Mouse (Mus musculus) CH12.LX (cell line): Measurements from ENCODE around the gene Ccser1. TPM values are rescaled to one million over a fixed set of nuclear protein-coding genes. Genes with fewer than 3 reads are reported as not detected.

Experiments
- DNase-seq: peaks from one replicate; pipeline ENCODE4 v3.0.0-alpha.2; 2013; ENCODE audit errors: extremely low read depth
- H3K27ac ChIP-seq: 2 replicates; pipeline ENCODE4 v1.5.1; 2012; ENCODE audit warnings: low read depth, mild to moderate bottlenecking, control low read depth, moderate library complexity; ENCODE audit not compliant: insufficient read depth
- H3K27me3 ChIP-seq: replicated peaks from 2 replicates; pipeline ENCODE3; 2012; ENCODE audit warnings: inconsistent platforms
- H3K36me3 ChIP-seq, 2 experiments: replicated peaks in 1 of 2; 2 replicates each; pipeline versions ENCODE3 to v1.6.1; 2012; ENCODE audit warnings: inconsistent platforms in 1 of 2, low read length in 1 of 2, mild to moderate bottlenecking in 1 of 2, mixed read lengths in 1 of 2, moderate library complexity in 1 of 2; ENCODE audit not compliant: control insufficient read depth in 1 of 2, insufficient read depth in 1 of 2
- H3K4me1 ChIP-seq, 2 experiments: 2 replicates each; pipeline ENCODE4 v1.6.1; 2012; ENCODE audit warnings: inconsistent platforms in 1 of 2, moderate library complexity in 1 of 2; ENCODE audit not compliant: insufficient read depth in 2 of 2, control insufficient read depth in 1 of 2
- H3K4me2 ChIP-seq: 2 replicates; pipeline ENCODE4 v1.6.1; 2012; ENCODE audit warnings: low read depth, mild to moderate bottlenecking, control low read depth; ENCODE audit not compliant: poor library complexity, insufficient read depth, severe bottlenecking
- H3K4me3 ChIP-seq, 3 experiments: fragments of 150-350 bp in 1 of 3; sonication (generic) in 1 of 3; replicated peaks in 1 of 3; 2 replicates each; pipeline versions ENCODE3 to v1.5.1; 2011 to 2012; ENCODE audit warnings: low read depth in 2 of 3, low read length in 2 of 3, mild to moderate bottlenecking in 2 of 3, moderate library complexity in 2 of 3, control low read depth in 1 of 3, improper control_type of control experiment in 1 of 3, inconsistent platforms in 1 of 3, mixed read lengths in 1 of 3; ENCODE audit not compliant: poor library complexity in 1 of 3
- H3K79me2 ChIP-seq: replicated peaks from 2 replicates; pipeline ENCODE4 v1.6.1; 2012; ENCODE audit warnings: mild to moderate bottlenecking, moderate library complexity; ENCODE audit not compliant: control insufficient read depth, poor library complexity, insufficient read depth, severe bottlenecking; ENCODE audit errors: extremely low read depth
- H3K9ac ChIP-seq: 2 replicates; pipeline ENCODE4 v1.6.1; 2012; ENCODE audit warnings: low read depth, mild to moderate bottlenecking, control low read depth, moderate library complexity; ENCODE audit not compliant: insufficient read depth
- H3K9me3 ChIP-seq: replicated peaks from 2 replicates; pipeline ENCODE3; 2012; ENCODE audit warnings: low read length, inconsistent platforms, mixed read lengths
- CHD1 ChIP-seq: IDR thresholded peaks from 2 replicates; pipeline ENCODE4 v1.6.1; 2012; ENCODE audit warnings: low read depth, low read length, improper control_type of control experiment, inconsistent platforms
- CHD2 ChIP-seq: IDR thresholded peaks from 2 replicates; pipeline ENCODE4 v1.6.1; 2011; ENCODE audit warnings: low read length, improper control_type of control experiment
- E2F4 ChIP-seq: IDR thresholded peaks from 2 replicates; pipeline ENCODE4 v1.6.1; 2011; ENCODE audit warnings: low read depth, low read length, improper control_type of control experiment; ENCODE audit not compliant: insufficient replicate concordance
- KAT2A ChIP-seq: IDR thresholded peaks from 2 replicates; pipeline ENCODE4 v1.6.1; 2012; ENCODE audit warnings: low read length, improper control_type of control experiment, inconsistent platforms; ENCODE audit not compliant: insufficient replicate concordance
- MEF2A ChIP-seq: IDR thresholded peaks from 2 replicates; pipeline ENCODE4 v1.6.1; 2014; ENCODE audit warnings: low read depth, mild to moderate bottlenecking, inconsistent platforms, low read length, improper control_type of control experiment, borderline replicate concordance
- MXI1 ChIP-seq: IDR thresholded peaks from 2 replicates; pipeline ENCODE4 v1.6.1; 2011; ENCODE audit warnings: mild to moderate bottlenecking, low read depth, low read length, improper control_type of control experiment
- MYC ChIP-seq: IDR thresholded peaks from 2 replicates; pipeline ENCODE4 v1.6.1; 2011; ENCODE audit warnings: low read depth, mild to moderate bottlenecking, improper control_type of control experiment, low read length
- NELFE ChIP-seq: IDR thresholded peaks from 2 replicates; pipeline ENCODE4 v1.6.1; 2011; ENCODE audit warnings: low read depth, low read length, improper control_type of control experiment
- PAX5 ChIP-seq: IDR thresholded peaks from 2 replicates; pipeline ENCODE4 v1.6.1; 2012; ENCODE audit warnings: low read length, inconsistent platforms, mixed read lengths
- RAD21 ChIP-seq: IDR thresholded peaks from 2 replicates; pipeline ENCODE4 v1.6.1; 2011; ENCODE audit warnings: low read depth, mild to moderate bottlenecking, low read length, improper control_type of control experiment, moderate library complexity
- SIN3A ChIP-seq: IDR thresholded peaks from 2 replicates; pipeline ENCODE4 v1.6.1; 2012; ENCODE audit warnings: low read length, improper control_type of control experiment, inconsistent platforms
- SMC3 ChIP-seq: IDR thresholded peaks from 2 replicates; pipeline ENCODE4 v1.6.1; 2011; ENCODE audit warnings: low read depth, low read length, improper control_type of control experiment
- TCF12 ChIP-seq: IDR thresholded peaks from 2 replicates; pipeline ENCODE4 v1.6.1; 2014; ENCODE audit warnings: low read depth, mild to moderate bottlenecking, inconsistent platforms, low read length, improper control_type of control experiment
- UBTF ChIP-seq: IDR thresholded peaks from 2 replicates; pipeline ENCODE4 v1.6.1; 2012; ENCODE audit warnings: low read depth, mild to moderate bottlenecking, inconsistent platforms, low read length, improper control_type of control experiment, moderate library complexity
- USF1 ChIP-seq: IDR thresholded peaks from 2 replicates; pipeline ENCODE4 v1.6.1; 2014; ENCODE audit warnings: low read depth, mild to moderate bottlenecking, inconsistent platforms, low read length, improper control_type of control experiment
- USF2 ChIP-seq: conservative IDR thresholded peaks from 2 replicates; pipeline ENCODE4 v1.6.1; 2011; ENCODE audit warnings: low read depth, low read length, improper control_type of control experiment
- ZMIZ1 ChIP-seq: IDR thresholded peaks from 2 replicates; pipeline ENCODE4 v1.6.1; 2012; ENCODE audit warnings: low read depth, mild to moderate bottlenecking, inconsistent platforms, low read length, improper control_type of control experiment
- dilution Hi-C: fragments of 300-500 bp; cut with MboI; formaldehyde crosslinking; loops from 2 replicates; pipeline ENCODE4 v1.14.3; 2020; ENCODE audit warnings: low sequenced_read_pairs; ENCODE audit not compliant: extremely low pct_unique_long_range_greater_than_20kb, extremely low pct_ligation_motif_present
- in situ Hi-C: fragments of 300-500 bp; cut with MboI; formaldehyde crosslinking; loops from 3 replicates; pipeline ENCODE4 v1.14.3; 2019; ENCODE audit warnings: low sequenced_read_pairs, low pct_ligation_motif_present, low pct_unique_long_range_greater_than_20kb, mixed read lengths
- polyA plus RNA-seq: library from polyadenylated mRNA; unstranded; fragments of >175 nt; gene quantifications from 2 replicates; pipeline ENCODE4 v1.2.1, GENCODE M21; 2012; ENCODE audit warnings: low read depth; ENCODE audit not compliant: insufficient read length
- total RNA-seq, 2 experiments: library from RNA; depleted of rRNA; stranded (reverse); fragments of 300-350 nt in 1 of 2; fragments of >200 nt in 1 of 2; gene quantifications; 2 replicates each; pipeline ENCODE4 v1.2.3; 2012 to 2014

The Ccser1 gene
- total and polyA plus RNA-seq, 3 experiments = not detected

DNA sequence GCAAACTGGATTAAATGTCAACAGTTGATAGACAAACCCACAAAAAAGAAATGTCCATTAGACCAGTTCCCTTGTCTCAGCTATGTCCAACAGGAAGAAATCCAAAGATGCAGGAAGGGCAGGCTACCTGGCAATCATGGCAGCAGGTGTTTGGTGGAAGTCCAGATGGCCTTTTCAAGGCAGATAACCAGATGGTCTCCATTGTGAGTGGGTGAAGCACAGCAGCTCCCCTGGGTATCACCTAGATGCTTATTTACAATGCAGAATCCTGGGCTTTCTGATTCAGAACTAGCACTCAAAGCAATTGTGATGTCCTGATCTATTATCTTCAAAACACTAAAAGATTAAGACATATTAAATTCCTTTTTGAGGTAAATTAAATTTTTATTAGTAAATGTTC, 980.2 kb downstream of the Ccser1 start:
- Histone ChIP-seq H3K27me3 (no peaks in the 10 kb centered on the region), H3K9me3 (peaks cover 16% of the 10 kb centered on the region), H3K4me3 (no peak overlapping the region), H3K4me2 (no peak overlapping the region), H3K79me2 (no peaks in the 10 kb centered on the region), H3K4me1 (no peaks in the 10 kb centered on the region), H3K9ac (no peak overlapping the region), H3K27ac (no peak overlapping the region), H3K36me3 (no peaks in the 10 kb centered on the region)
- DNase-seq = no peak
- no peak for TF ChIP-seq UBTF
- no peak for TF ChIP-seq MXI1
- no peak for TF ChIP-seq SMC3
- no peak for TF ChIP-seq RAD21
- no peak for TF ChIP-seq USF2
- no peak for TF ChIP-seq MYC
- TF ChIP-seq E2F4 = no peak
- TF ChIP-seq KAT2A = no peak
- no peak for TF ChIP-seq USF1
- TF ChIP-seq MEF2A = no peak
- no peak for TF ChIP-seq NELFE
- TF ChIP-seq CHD2 = no peak
- dilution Hi-C loops = no loop called here
- in situ Hi-C loops = no loop called here

DNA sequence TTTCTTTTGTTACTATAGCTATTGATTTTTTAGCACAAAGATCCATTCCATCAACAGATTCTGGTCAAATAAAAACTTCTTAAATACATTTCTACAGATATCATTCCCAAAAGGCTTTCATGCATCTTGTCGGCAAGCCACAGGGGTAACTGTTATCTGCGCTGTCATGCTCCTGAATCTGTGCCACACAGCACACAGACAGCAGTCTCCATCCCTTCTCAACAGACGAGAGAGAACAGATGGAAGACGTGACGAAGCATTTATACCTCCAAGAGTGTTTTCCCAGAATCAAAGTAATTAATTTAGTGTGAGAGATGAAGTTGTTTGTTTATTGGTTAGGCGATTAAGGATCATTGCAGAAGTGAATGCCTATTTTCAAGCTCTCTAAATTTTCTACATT, 982.5 kb downstream of the Ccser1 start:
- in situ Hi-C loops = no loop called here
- Histone ChIP-seq H3K9ac (no peak overlapping the region), H3K79me2 (no peaks in the 10 kb centered on the region), H3K27me3 (no peaks in the 10 kb centered on the region), H3K4me1 (no peaks in the 10 kb centered on the region), H3K4me3 (no peak overlapping the region), H3K9me3 (peaks cover 14% of the 10 kb centered on the region), H3K36me3 (no peaks in the 10 kb centered on the region), H3K4me2 (no peak overlapping the region), H3K27ac (no peak overlapping the region)
- dilution Hi-C loops = no loop called here
- DNase-seq = no peak
- TF ChIP-seq TCF12 (no peak), PAX5 (no peak), CHD1 (no peak)
- TF ChIP-seq, all 38 proteins: peak for 0

DNA sequence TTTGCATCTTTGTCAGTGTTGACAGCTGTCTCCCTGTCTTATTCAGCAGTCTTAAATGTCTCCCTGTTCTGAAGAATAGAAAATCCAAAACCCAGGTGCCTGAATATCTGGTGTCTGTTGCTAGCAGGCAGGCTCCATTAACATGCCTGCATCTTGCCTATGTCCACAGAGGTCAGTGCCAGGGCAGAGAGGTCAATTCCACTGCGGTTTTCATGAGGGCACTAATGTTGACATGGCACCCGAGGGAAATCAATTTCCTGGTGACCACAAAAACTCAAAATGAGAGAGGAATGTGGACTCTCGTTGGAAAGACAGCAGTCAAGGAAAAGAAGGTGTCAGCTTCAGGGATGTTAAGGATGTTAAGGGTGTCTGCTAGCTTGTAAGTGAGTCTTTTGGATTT, 983.7 kb downstream of the Ccser1 start:
- no peak overlapping the region for H3K27ac ChIP-seq
- no peak overlapping the region for H3K4me2 ChIP-seq
- DNase-seq = no peak
- in situ Hi-C loops (no loop called here), dilution Hi-C loops (no loop called here)
- H3K36me3 ChIP-seq = no peaks in the 10 kb centered on the region
- H3K4me3 ChIP-seq = no peak overlapping the region
- peaks cover 14% of the 10 kb centered on the region for H3K9me3 ChIP-seq
- no peaks in the 10 kb centered on the region for H3K4me1 ChIP-seq
- no peak overlapping the region for H3K9ac ChIP-seq
- no peaks in the 10 kb centered on the region for H3K79me2 ChIP-seq
- no peaks in the 10 kb centered on the region for H3K27me3 ChIP-seq
- TF ChIP-seq ZMIZ1 (no peak), SIN3A (no peak)
